Mouse (Mus musculus) B cell, adult 2 months (primary cell): ENCODE data around the gene Gm42742.

Experiments used
- DNase-seq, 2 experiments: peaks; one replicate each; pipeline ENCODE4 v3.0.0; 2022

Gm42742 gene

GRCm38 (mm10) chr7:127020901-127021562, at the start of gene Gm42742, which contains the start of gene Prrt2:
TSS of gene Gm42742 (minus strand) at chr7:127021097.
TSS of gene Prrt2 (minus strand) at chr7:127021211.
- DNase-seq, result peak; percentile 37 to 39

DNA sequence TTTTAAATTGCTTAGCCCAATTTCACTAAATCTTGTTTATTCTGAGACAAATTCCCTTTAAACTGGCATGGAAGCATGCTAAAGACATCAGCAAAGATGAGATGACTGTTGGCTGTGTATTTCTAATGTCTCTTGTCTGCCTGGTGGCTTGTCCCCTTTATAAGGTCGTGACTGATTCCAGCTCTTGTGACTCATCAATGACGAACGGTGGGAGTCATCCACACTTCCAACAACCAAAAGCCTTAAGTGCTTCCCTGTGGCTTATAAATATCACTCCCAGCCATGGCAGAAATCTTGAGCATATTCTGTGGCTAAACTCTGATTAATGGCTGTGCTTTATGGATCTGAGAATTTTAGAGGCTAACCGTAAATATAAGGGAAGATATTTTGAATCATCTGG, 45.4 kb upstream of the Gm42742 start:
- no peak for DNase-seq

DNA sequence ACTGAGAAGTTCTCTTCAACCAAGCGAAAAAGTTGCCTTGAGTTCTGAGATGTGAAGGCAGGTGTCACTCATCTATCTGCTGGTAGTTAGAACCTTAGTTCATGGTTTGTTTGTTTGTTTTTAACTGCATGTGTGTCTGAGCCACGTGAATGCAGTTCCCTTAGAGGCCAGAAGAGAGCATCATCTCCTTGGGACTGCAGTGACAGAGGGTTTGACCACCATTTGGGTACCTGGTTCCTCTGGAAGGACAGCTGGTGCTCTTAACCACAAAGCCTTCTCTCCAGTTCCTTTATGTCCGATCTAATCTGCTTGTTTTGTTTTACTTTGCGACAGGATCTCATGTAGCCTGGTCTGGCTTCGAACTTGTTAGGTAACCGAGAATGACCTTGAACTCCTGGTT, 44.6 kb upstream of the Gm42742 start:
- no peak for DNase-seq

DNA sequence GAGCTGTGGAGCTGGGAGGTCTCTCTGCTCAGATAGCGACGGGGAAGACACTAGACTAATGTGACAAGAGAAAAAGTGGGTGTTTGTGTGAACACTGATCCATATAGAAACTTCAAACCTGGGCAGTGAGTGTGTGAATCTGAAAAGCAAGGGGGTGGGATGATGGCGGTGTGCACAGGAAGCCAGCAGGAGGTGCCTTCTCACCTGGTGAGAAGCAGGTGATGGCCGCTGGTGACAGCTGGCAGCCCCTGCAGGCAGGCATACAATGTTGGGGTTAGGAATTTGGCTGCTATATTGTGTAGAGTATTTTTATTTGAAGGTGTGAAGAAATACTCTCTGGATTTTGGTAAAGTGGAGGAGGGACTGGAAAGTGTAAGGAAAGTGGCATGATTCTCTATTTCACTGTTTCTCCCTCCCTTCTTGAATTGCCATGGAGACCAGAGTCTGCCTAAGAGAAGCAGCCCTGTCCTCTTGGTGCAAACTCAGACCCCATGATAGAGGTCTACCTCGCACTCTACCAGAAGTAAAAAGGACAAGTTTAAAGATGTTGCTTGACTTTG, 34.2 kb upstream of the Gm42742 start:
- no peak for DNase-seq

DNA sequence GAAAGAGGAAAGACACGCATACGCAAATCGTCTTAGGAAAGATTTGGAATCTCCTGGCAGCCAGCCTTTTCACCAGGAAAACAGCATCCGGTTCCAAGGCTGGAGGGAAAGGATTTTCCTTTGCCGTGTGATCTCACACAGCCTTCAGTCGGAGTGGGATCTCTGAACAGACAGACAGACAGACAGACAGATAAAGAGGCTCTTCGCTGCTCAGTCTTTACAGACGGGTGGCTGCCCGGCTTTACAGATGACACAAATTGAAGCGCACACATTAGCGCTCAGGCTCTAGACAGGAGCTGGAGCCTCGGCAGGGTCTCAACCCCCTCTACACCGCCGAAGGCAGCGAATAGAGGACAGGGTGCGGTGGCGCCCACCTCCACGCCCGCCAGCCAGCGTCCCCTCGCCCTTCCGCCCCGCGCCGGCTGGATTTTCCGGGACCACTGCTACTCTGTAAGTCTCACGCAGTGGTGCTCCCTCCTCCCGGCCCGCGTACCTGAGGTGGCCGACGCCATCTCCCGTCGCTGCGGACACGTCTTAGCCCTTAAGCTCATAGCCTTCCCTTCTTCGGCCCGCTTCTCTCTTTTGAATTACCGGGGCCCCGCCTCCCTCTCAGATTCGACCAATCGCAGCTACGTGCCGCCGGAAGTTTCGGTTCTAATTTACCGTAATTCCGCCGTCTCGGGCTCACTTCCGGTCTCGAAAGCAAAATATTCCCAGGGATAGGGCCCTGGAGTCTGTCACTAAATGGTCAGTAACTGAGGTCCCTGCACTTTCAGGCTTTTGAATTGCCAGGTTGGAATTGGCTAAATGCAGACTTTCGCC, 21.2 kb upstream of the Gm42742 start, which contains the start of gene Kif22:
Kif22 (minus strand) TSS at position 621 of the 822 bp plus-strand sequence.
- DNase-seq, result peak; percentile 89 to 91

- DNase-seq, result no peak
Observed at GRCm38 (mm10) chr7:127031244-127031643, 10.3 kb upstream of the Gm42742 start.

- DNase-seq, result no peak
Observed at GRCm38 (mm10) chr7:127030172-127030571, 9.3 kb upstream of the Gm42742 start.

- DNase-seq, result no peak
Observed at GRCm38 (mm10) chr7:127027885-127028284, 7.0 kb upstream of the Gm42742 start.

DNA sequence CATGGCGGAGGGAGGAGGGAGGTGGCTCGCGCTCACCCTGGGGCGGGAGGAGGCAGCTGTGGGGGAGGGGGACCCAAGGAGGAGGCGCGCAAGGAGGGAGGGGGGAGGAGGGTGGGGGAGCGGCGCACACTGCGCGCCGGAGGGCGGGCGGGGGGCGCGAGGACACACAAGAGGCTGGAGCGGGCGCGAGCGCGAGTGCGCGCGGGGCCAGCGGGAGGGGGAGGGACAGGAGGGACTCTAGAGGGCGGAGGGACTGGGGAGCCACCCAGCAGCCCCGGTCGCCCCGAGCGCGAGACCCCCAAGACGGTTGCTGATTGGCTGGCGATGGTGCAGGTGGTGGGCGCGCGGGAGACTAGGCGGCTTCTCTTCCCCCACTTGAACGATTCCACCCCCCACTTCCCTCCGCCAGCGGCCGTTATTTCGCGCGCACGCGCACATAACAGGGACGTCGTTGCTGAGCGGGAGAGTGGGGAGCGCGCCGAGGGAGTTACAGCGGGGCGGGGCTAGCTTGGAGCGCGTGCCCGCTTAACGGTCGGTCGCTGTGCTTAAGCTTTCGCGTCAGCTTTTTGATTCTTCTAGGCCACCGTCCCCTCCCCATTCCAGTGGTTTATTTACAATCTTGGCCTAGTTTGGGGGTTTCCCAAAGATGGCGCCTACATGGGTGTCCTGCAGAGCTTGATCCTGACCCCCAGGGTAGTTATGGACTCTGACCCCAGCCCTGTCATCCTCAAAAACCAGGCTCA, 6.3 kb upstream of the Gm42742 start, which contains the start of gene Maz:
Maz (minus strand) TSS at position 54 of the 743 bp plus-strand sequence.
- DNase-seq, result peak; percentile 98 to 99

DNA sequence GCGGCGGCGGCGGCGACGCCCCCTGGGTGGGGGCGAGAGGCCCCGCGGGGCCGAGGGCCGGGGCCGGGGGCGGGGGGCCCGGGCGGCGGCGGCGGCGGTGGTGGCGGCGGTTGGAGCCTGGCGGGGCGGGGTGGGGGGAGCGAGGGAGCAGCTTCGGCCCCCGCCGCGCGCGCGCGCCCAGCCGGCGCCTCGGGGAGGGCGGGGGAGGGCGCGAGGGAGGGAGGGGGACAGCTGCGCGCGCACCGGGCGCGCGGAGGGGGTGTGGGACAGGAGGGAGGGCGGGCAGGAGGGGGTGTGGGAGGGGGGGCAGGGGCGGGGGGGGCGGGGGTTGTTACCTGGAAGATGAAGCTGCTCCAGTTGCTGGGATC, 5.7 kb upstream of the Gm42742 start:
- DNase-seq, result peak in 1 of 2 experiments; percentile 84

DNA sequence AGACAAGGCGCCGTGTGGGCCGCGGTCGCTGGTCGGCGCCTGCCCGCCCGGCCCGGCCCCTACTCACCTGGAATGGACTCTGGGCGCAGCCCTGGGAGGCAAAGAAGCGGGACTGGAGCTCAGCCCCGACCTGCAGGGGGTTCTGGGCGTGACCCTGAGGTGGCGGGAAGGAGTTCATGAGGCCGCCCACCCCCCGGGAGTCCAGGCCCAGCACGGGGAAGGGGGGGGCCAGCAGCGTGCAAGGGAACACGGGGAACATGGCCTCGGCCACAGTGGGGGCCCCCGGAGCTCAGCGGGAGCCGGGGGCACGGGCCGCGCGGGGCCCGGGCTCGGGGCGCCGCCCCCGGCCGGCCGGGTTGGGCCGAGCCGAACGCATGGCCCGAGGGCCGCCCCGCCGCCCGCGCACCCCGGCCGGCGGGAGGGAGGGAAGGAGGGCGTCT, 5.3 kb upstream of the Gm42742 start:
- peak; percentile 66 to 69 for DNase-seq

- DNase-seq, result peak in 1 of 2 experiments; percentile 61
Observed at GRCm38 (mm10) chr7:127025556-127026160, 4.8 kb upstream of the Gm42742 start.

DNA sequence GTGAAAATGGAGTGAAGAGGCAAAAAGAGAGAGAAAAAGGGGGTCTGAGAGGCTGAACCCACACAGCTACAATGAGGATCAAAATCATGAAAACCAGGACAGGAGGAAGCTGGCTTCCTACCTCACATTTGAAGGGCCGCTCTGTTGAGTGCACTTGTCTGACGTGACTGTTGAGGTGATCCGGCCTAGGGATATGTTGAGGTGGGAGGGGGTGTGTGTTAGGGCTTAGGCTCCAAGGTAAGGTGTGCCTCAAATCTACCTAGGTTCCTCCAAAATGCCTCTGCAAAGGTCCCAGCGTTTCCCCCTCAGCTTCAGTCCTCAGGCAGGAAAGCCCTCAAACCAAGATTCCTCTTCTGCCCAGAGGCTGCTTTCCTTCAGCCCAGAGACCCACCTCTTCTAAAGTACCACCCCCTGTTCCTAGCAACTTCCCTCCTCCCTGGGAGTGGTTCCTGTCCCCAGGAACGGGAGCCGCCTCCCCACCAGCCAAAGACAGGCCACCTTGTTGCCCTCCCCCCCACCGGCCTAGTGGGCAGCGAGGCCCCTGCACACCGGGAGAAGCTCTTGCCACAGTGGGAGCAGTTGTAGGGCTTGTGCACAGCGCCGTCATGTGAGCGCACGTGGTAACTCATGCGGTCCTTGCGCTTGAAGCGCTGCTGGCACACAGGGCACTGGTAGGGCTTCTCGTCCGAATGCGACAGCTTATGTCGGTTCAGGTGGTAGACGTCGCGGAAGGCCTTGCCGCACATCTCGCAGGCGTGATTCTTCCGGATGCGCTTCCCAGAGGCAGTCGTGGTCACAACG, 4.1 kb upstream of the Gm42742 start:
- peak; percentile 78 for DNase-seq

DNA sequence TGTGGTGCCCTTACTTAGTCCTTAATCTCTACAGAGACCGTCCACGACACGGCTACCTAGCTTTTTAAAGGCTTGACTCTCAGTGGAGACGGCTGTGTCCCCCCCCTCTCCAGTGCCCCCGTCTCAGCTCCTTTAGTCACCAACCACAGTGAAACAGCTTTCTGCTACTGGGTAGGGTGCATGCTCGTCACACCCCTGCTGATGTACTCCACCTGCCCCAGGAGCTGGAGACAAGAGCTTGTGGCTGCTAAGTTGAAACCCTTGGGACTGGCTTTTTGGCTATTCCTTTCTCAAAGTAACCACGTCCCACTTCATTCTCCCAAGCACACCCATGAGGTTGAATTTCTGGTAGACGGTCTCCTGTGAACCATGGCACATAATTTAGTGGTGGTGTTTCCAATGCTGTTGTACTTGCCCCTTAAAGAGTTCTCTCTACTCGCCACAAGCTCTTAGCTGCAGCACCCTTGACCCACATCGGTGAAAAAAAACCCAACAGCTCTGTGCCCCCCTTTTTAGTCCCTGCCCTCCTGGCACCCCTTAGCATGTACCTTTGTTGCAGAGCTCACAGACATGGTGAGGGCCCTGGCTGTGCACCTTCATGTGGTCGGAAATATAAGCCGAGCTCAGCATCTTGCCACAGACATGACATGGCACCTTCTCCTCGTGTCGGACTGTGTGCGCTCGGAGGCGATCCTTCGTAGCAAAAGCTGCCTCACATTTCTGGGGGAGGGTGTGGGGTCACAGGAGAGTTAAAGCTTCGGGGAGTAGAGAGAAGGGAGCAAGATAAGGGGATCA, 3.2 kb upstream of the Gm42742 start:
- no peak for DNase-seq

GRCm38 (mm10) chr7:127023272-127023691, 2.4 kb upstream of the Gm42742 start:
- no peak for DNase-seq

- no peak for DNase-seq
Observed at GRCm38 (mm10) chr7:127022528-127023271, 1.8 kb upstream of the Gm42742 start.

DNA sequence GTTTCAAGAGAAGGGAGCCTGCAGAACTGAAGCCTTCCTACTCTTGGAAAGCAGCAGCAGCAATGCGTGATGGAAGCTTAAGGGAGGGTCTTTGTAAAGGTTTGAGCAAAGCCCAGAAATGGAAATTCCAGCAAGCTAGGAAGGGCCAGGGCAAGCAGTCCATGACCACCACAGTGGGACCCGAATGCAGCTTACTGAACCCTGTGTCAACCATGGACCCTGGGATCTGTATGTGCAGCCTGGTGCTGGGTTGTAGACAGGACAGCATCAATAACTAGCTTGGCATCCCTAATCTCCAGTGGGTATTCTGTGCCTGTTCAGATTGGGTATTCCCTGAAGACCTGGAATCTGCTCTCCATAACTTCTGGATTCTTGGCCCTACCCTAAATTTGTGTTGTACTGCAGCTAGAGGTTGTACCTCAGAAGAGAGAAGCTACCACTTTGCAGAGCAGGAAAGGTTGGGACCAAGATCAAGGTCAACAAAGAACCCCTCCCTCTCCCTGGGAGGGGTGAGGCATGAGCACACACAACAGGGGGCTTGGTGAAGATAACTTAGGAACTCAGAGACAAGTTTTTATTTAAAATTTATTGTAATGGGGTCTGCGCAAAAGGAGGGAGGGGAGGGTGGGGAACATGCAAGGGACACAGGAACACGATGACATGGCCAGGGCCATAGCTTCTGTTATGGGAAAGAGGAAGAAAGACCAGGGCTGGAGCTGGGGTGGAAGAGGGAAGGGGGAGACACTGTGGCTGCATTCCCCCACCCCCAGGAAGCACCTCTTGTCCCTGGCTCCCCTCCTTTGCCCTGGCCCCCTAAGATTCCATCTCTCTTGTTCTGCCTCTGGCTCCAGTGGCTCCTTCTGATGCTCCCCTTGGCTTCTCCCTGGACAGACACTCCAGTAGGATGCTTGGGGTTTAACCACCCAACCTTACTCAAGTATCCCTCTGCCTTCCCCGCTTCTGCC, 948 bp upstream of the Gm42742 start:
- DNase-seq, result no peak

GRCm38 (mm10) chr7:127020491-127020890, 406 bp downstream of the Gm42742 start:
- DNase-seq, result peak in 1 of 2 experiments; percentile 11

DNA sequence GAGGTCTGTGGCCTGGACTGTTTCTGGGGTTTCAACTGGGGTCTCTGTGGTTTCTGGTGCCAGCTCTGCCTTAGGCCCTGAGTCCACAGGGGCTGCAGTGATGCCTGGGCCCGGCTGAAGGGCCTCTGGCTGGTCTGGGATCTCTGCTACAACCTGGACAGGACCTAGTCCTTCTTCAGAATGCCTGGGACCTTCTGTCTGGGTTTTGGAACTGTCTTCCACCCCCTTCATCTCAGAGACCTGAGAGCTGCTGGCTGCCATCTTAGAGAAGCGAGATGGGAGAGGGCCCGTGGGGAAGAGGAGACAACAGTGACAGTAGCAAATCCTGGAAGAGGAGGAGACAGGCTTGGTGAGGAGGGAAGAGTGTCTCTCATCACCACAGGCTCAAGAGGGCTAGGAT, 866 bp downstream of the Gm42742 start:
- no peak for DNase-seq
